Mouse (Mus musculus) induced T-regulatory cell, adult 2 months (primary cell): ENCODE results near the gene Syt13.

Experiments
- DNase-seq: peaks from one replicate; pipeline ENCODE4 v3.0.0-alpha.2; 2012; ENCODE audit warnings: low read depth

Gene Syt13

DNA sequence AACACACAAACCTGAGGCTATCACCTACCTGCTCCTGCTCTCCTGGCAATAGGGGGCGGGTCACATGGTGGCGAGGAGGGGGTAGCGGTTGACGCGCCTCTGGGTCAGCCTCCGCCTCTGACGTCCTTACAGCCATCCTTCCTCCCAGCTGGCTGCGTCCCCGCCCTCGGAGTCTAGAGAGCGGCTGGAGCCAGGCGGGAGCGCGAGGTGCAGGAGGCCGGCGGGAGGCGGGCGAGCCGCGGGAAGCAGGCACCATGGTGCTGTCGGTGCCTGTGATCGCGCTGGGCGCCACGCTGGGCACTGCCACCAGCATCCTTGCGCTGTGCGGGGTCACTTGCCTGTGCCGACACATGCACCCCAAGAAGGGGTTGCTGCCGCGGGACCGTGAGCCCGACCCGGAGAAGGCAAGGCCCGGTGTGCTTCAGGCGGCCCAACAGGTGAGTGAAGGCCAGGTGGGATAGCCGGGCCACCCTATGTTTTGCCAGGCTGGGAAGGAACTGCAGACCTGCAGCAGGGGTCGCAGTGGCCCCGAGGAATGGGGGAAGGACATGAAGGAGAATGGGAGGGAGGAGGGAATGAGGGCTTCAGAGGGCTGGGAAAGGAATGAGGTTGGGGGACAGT, at the start of gene Syt13:
Syt13 (plus strand) TSS at position 166 of the 621 bp plus-strand sequence.
- peak; percentile 11 for DNase-seq

DNA sequence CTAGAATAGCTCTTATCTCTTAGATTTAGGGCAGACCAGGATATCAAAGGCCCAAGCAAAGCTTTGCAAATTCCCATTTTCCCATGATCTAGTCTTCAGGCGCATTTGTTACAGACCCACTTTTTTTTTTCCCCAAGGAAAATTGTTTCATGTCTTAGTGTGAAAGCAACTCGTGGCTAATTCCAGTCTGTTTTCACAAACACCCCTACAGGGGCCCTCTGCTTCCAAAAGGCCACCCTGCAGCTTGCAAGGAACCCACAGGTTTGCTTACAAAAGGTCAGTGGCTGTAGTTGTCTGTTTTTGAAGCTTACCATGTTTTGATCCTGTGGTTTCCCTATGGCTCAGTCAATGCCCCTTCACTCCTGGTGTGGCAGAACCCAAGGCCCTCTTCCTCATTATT, 48.3 kb upstream of the Syt13 start:
- DNase-seq, result no peak

DNA sequence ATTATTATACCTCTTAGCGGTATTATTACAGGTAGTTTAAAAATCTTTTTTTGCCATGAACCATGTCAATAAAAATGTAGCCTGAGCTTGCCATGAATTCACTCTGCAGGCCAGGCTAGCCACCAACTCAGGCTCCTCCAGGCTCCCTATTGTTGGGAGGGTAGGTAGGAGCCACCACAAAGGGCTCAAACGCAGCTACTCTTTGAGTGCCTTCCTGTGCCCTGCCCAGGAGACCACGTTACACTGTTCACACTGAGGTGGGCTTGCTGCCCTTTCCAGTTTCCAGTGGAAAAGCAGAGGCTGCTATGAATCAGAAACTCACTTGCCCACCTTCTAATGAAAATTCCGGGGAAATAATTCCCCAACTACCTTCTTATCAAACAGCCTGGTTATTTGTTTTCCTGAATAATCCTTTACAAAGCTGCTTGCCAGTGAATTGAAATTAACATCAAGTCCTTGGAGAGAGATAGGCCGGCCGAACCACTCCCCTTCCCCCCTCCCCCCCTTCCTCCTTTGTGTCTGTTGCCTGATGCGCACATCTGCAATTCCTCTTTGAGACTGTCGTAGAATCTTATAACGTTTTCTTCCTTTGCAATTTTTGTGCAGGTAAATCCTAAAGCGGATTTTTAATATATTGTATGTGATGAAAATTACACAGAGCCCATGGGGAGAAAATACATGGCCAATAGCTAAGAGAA, 44.6 kb upstream of the Syt13 start:
- DNase-seq, result no peak

DNA sequence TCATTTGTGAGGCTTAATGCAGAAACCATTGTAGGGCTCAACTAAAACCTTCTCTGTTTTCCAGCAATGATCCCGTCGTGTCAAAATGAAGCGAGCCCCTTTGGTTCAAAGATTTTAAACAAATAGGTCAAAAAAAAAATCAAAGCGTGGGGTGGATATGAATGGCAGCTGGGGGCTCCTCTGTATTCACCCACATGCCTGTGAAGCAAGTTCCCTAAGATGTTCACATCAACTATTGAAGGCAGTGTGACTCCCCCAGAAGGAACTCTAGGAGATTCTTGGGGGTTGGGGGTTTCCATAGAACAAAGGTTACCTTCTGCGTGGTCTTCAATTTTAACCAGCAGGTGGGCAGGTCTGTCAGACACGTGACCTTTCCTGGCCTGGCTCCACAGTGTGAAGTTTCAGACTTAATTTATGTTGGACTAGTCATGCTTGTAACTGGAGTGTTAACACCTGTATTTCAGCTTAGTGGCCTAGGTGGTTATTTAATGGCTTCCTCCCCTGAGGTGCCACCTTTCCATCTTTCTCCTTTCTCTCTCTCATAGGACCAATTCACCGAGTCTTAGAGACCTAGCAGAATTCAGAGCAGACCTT, 43.7 kb upstream of the Syt13 start:
- DNase-seq, result no peak

DNA sequence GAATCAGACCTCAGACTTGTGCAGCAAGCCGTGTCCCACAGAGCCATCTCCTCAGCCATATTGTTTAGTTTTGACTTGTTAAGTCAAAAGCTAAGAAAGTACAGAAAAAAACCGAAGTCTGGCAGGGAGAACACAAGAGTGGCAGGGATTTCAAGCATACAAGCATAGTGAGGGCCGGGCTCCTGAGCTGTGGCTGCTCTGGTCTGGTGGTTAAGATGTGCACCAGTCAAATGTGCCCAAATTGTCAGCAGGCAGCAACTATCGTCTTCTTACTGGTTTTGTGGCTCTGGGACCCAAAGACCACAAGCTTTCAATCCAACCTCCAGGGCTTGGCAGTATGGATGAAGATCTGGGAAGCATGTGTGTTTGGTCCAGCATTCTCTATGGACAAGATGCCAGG, 42.2 kb upstream of the Syt13 start:
- DNase-seq, result no peak

DNA sequence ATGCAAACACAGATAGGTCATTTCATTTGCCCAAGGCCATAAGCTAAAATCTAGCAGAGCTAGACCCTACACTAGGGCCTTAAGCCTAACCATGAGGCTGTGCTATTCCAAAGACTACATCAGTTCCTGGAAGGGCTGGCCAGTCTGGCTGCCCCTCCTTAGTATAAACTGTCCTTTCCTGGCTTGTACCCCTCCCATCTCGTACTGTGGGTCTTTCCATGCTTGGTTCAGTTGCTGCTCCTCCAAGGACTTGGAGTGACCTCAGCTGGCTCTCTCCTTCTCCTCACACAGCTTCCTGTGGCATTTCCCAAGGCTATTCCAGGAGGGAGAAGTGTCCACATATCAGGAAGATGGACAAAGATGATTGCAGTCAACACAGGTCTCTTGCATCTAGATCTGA, 40.3 kb upstream of the Syt13 start:
- DNase-seq, result no peak

DNA sequence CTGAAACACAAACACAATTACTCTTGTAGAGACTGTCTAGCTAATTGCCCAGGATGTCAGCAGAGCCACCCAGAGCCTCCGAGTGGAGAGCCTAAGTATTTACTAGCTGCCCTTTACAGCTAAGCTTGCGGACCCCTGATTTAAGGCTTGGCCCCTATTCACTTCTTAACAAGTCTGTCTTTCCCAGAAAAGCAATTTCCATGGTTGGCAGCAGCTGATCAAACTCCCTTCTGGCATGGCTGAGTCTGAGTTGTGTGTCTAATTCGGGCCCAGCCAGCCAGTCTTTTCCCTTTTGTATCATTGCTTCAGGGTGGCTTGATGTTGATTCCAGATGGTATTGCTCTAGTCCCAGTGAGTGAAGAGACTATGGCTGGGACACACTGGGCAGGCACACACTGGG, 37.4 kb upstream of the Syt13 start:
- DNase-seq, result no peak

DNA sequence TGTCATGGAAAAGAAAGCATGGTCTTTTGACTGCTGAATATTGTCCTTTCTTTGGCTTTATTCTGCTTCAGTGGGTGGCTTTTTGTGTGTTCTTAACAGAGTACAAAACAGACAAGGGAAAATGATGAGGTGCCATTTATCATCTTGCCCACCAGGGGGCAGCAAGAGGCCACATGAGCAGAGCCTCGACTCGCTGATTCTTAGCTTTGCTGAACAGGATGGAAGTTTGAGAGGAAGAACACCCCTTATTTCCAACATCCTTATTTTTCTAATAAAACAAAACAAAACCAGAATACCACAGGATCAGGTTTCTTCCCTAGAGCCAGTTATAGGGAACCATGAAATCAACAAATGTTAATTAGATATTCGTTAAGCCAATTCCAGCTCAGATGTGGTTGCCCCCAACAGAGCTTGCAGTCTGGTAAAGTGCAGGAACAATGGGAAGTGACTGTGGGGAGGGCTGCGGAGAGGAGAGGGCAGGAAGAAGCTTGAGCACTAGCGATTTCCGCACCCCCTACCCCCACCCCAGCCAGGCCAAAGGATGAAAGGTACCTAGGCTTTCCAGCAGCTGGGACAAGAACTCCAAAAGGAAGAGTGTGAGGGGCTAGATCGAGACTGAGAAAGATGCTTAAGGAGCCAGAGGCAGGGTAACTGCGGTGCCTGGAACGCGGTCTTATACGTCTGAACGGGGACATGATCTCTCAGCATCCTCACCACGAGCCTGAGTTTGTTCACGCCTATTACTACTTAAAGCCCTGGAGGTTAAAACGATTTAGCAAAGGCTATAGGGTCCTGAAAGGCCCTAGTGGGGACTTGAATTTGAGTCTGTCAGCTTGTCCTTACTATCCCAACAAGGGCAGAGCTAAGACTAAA, 31.6 kb upstream of the Syt13 start:
- peak; percentile 75 for DNase-seq

DNA sequence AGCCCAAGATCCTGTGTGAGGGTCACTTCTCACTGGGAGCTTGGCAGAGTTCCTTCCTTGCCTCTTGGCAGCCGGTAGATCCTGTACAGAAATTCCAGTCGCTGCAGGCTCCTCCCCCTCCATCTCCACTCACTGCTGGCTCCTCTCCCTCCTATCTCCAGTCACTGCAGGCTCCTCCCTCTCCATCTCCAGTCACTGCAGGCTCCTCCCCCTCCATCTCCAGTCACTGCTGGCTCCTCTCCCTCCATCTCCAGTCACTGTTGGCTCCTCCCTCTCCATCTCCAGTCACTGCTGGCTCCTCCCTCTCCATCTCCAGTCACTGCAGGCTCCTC, 31.0 kb upstream of the Syt13 start:
- peak; percentile 35 for DNase-seq

DNA sequence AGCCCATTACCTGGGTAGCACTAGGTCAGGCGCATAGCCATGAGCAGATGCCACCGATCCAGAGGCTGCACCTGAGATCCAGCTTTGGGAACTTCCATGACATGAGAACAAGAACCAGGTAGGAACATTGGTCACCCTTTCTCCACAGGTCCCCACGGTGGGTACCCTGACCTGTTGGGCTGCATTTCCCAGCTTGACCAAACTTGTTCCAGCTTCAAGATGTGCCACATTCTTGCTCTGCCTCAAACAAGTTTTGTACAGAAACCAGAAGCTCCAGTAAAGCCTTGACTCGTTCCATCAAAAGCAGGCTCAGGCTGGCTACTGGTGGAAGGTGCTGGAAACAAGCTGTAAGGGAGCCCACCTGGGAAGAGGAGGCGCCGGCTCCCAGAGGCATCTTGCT, 29.9 kb upstream of the Syt13 start:
- no peak for DNase-seq

DNA sequence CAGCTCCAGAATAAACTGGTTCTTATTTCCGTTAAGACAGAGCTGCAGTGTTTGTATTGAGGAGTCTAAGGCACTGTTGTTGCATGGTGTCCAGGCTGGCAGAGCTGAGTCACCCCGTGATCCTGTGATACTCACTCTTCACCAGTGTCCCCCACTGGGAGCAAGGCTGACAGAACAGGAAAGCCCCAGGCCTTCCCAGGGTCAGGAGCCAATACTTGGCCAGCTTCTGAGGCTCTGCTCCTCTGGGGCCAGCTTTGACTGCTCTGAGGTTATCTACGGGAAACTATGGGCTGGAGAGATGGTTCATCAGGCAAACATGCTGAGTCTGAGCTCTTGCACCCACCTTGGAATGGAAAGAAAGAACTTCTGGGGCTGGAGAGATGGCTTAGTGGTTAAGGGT, 28.0 kb upstream of the Syt13 start:
- DNase-seq, result no peak

DNA sequence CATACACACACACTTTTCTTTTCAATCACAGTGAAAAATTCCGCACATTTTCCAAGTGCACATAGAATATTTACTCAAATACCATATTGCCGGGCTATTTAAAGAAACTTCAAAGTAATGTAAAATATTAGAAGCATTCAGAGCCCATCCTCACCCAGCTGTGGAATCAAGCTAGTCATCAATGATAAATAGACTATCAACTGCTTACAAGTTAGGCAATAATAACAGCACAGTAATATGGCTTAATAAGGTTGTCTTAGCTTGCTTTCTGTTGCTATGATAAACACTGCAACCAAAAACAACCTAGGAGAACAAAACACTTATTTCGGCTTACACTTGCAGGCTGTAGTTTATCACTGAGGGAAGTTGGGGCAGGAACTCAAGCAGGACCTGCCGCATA, 22.4 kb upstream of the Syt13 start:
- no peak for DNase-seq

DNA sequence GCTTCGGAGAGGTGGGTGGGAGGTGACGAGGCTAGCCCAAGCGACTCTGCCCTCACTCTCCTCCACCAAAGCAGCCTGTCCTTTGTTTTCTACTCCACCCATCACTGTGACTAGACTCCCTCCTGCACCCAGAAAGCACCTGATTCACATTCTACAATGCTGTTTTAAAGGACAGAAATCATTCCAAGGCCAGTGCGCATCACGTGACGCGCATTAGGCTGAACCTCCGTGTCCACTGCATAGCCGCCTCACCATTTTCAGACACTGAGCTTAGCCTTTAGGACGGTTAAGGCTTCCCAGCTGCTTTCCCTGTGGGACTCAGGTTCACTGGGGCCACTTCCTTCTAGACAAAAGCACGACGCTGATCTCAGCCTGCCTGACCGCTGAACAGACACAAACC, 11.2 kb upstream of the Syt13 start:
- DNase-seq, result no peak

DNA sequence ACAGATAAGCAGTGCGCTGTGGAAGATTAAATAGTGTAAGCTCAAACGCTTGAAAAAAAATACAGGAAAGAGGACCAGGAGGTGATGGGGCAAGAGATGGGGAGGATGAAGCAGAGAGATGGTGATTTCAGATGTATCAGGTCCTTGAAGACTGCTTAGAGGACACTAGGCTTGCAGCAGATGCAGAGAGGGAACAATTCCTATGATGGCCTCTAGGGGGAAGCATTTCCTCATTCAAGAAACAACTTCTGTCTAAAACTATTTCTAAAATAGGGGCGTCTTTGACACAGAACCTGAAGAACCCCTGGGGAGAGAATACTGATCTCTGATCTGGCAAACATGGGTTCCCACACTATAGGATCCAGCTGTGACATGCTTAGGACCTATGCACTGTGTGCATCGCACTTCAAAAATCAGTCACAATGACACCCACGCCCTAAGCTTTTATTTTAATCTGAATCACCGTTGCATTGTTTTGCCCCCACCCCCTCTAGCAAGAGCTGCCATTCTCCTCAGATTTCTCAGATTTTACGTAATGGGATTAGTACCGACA, 10.5 kb upstream of the Syt13 start:
- DNase-seq, result peak; percentile 78

DNA sequence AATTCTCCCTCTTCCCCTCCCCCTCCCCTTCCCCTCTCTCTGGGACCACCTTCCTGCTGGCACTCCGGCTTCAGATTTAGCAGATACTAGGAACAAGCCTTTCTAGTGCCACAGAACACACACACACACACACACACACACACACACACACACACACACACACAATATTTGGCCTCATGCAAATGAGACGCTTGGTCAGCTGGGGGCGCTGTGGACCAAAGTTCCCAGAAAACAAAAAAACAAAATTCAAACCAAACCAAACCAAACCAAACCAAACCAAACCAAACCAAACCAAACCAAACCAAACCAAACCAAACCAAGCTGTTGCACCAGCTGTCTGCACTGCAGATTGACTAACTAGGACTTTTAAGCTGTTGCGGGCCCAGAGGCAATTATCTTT, 4.5 kb upstream of the Syt13 start:
- peak; percentile 37 for DNase-seq

DNA sequence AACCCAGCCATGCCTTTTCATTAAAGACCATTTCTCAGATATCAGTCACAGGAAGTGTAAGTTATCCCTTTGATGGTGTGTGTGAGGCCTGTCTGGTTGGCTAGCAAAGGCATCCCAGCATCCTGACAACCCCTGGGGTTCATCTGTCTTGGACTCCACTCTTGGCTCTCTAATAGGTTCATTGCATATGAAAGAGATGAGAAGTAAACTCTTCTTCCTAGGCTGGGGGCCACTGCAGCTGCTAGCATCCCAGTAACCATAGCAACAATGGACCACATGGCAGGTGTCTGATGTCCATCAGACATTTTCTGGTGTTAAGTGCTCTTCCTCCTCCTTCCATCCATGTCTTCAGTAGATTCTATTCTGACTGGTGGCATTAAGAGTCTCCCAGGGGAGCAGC, 2.6 kb upstream of the Syt13 start:
- no peak for DNase-seq

DNA sequence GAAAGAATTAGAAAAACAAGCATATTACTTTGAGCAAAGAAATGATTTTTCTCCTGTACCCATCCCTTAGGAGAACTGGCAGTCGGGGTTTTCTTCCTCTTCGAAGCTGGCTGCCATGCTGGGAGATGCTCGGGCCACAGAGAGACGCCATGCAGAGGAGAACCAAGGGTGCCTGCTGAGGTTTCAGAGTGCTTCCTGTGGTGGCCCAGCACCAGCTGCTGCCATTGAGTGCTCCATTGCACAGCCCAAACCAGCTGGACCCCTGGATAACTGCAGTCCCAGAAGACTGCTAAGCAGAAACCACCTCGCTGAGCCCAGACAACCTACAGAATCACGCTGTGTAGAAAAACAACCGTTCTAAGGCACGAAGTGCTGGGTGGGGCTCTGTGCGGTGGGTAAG, 1.6 kb upstream of the Syt13 start:
- no peak for DNase-seq

DNA sequence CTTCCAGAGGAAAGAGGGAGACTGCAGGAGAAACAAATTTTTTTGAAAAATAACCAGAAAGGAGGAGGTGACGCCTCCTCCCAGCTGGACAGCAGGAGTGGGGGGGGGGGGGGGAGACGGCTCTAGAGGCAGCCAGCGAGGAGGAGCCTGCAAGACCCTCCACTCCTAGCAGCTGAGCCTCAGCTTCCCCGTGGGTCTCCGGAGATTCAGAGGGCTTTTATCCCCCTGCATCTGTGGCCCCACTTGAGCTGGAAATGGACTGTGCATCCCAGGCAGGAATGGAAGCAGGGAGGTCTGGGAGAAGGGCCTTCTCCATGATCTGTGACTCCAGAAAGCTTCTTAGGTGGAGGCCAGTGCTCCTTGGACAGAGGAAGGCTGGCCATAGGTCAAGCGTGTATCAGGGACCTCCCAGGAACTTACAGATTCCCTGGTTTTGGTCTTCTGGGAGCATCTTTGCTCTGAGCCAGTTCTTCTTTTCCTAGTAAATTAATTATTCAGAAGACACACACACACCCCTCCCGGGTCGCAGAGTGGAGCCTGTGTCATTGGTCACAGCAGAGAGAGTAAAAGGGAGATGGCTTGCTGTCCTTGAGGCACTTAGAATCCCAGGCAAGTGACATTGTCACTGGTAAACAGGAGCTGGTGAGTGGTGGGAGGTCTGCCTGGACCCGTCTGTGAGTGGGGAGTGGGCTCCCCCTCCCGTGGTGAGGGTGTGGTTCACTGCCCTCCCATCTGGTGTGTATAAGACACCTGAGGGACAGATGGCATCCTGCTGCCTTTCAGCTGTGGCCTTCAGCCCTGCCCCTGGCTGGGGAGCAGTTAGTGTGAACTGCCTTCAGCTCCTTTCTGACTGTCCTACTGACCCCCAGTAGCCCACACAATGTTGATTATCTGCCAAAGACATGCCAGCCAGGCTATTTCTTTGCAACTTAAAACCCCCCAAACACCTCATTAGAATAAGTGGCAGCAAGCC, 1.0 kb downstream of the Syt13 start:
- DNase-seq, result no peak

DNA sequence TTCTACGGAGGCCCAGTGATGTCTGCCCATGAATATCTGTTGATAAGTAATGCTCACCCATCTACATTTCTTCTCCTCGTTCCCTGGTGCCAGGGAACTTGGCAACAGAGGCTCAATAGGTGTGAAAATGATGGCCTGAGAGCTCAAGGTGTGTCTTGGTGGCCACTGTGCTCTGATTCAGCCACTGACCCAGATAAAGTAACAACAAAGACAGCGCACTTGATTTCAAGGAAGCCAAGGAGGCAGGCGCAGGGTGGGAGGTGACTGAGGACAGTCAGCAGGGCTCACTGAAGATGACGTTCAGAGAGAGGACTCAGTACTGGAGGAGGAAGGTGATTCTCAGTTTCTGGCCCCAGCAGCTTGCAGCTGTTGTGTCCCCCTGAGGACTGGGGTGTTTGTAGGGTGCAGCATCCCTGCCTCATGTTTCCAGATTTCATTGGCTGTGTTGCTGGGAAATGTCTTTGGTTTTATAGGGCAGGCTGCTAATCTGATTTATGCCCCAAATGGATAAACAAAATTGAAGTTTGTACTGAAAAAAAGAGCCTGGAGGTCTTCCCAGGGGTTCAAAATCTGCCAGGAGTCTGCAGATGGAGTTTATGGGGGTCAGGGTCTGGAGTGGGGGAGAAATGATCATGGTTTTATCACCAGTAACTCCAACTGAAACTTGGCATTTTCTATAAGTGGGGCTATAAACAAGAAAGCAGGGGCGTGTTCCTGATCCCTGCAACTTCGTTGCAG, 2.7 kb downstream of the Syt13 start:
- no peak for DNase-seq

DNA sequence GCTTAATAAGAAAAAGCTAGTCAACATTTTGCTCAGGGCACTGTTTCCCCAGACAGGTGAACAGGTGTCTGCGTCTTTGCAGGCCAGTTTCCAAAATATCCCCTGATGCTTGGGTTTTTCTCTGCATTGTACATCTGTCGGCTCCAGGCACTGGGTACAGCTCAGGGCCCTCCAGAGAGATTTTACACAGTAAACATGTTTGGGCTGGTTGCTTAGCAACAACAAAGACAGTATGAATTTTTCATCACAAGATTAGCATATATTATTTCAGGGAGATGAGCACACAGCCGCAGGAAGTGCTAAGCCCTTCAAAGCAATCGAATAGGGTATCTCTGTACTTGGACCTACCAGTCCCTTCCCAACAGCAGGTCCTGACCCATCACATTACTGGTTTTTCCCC, 5.8 kb downstream of the Syt13 start:
- DNase-seq, result no peak
